Mouse (Mus musculus) neural tube, embryonic 15.5 days (tissue): ENCODE results near the gene Sec23a. TPM values are rescaled to one million over a fixed set of nuclear protein-coding genes. Genes with fewer than 3 reads are reported as not detected.

Experiments used
- ATAC-seq: fragments of 200-750 bp; cut with Nextera tagmentation; 2 replicates; pipeline ENCODE4 v1.8.0; 2017; ENCODE audit warnings: mild to moderate bottlenecking, moderate TSS enrichment, moderate library complexity; ENCODE audit not compliant: low FRiP score
- H3K27ac ChIP-seq: fragments of 300-500 bp; sonication (generic); replicated peaks from 2 replicates; pipeline ENCODE4 v1.5.1; 2015; ENCODE audit warnings: mild to moderate bottlenecking, inconsistent platforms
- H3K27me3 ChIP-seq: fragments of 300-500 bp; sonication (generic); replicated peaks from 2 replicates; pipeline ENCODE4 v1.6.1; 2015; ENCODE audit warnings: inconsistent platforms
- H3K36me3 ChIP-seq: fragments of 300-500 bp; sonication (generic); 2 replicates; pipeline ENCODE4 v1.6.1; 2015; ENCODE audit warnings: inconsistent platforms
- H3K4me1 ChIP-seq: fragments of 300-500 bp; sonication (generic); 2 replicates; pipeline ENCODE4 v1.6.1; 2015; ENCODE audit warnings: inconsistent platforms
- H3K4me2 ChIP-seq: fragments of 300-500 bp; sonication (generic); 2 replicates; pipeline ENCODE4 v1.6.1; 2015; ENCODE audit warnings: inconsistent platforms, mild to moderate bottlenecking, moderate library complexity
- H3K4me3 ChIP-seq: fragments of 300-500 bp; sonication (generic); replicated peaks from 2 replicates; pipeline ENCODE4 v1.5.1; 2015; ENCODE audit warnings: mild to moderate bottlenecking, inconsistent platforms
- H3K9ac ChIP-seq: fragments of 300-500 bp; sonication (generic); replicated peaks from 2 replicates; pipeline ENCODE4 v1.6.1; 2015; ENCODE audit warnings: mild to moderate bottlenecking, inconsistent platforms
- H3K9me3 ChIP-seq: fragments of 300-500 bp; sonication (generic); replicated peaks from 2 replicates; pipeline ENCODE4 v1.6.1; 2016; ENCODE audit warnings: inconsistent platforms
- WGBS: fragments of 180-500 bp; shearing (Covaris S2); methylation state at CpG from one replicate; pipeline ENCODE4 v1.1.7; 2015; ENCODE audit warnings: mixed read lengths; 5-methylcytosine and 5-hydroxymethylcytosine counted together
- polyA plus RNA-seq: library from polyadenylated mRNA; unstranded; fragments of >200 nt; fragmentation: Nextera tagmentation; extraction: Ambion mirVana; gene quantifications from 2 replicates; pipeline ENCODE4 v1.2.1, GENCODE M21; 2015

Sec23a gene
- polyA plus RNA-seq, 1 experiment from 2014 or later: 96.0 TPM

- no peaks in the 10 kb centered on the region for H3K36me3 ChIP-seq
- no peaks in the 10 kb centered on the region for H3K9me3 ChIP-seq
- H3K4me3 ChIP-seq: no peak overlapping the region
- no peak overlapping the region for H3K27ac ChIP-seq
- WGBS: 78% methylated on average over 3 of the region's 3 CpGs
- no peaks in the 10 kb centered on the region for H3K4me1 ChIP-seq
- H3K27me3 ChIP-seq: no peaks in the 10 kb centered on the region
- no peak for ATAC-seq
- no peak overlapping the region for H3K9ac ChIP-seq
- no peak overlapping the region for H3K4me2 ChIP-seq
Measured at GRCm38 (mm10) chr12:58919516-58919915, 92.3 kb downstream of the Sec23a start.

- Histone ChIP-seq H3K27ac (no peak overlapping the region), H3K4me1 (no peaks in the 10 kb centered on the region), H3K36me3 (no peaks in the 10 kb centered on the region), H3K27me3 (no peaks in the 10 kb centered on the region), H3K4me3 (no peak overlapping the region), H3K4me2 (no peak overlapping the region), H3K9me3 (no peaks in the 10 kb centered on the region), H3K9ac (no peak overlapping the region)
- ATAC-seq: no peak
- WGBS: 82% methylated on average over 4 of the region's 4 CpGs
Measured at GRCm38 (mm10) chr12:58909826-58910225, 102.0 kb downstream of the Sec23a start.

Other genes starting within 250 kb of the Sec23a start
- 16.4 and 19.8 TPM in 2 replicates for gene Gemin2, start 1.4 kb upstream of the Sec23a start, polyA plus RNA-seq
- gene Trappc6b, start 49.5 kb upstream of the Sec23a start, polyA plus RNA-seq: 164 and 168 TPM in 2 replicates
- gene Pnn, start 54.9 kb upstream of the Sec23a start, polyA plus RNA-seq: 84.3 and 93.0 TPM in 2 replicates
- 32.5 and 52.6 TPM in 2 replicates for gene Mia2, start 83.8 kb upstream of the Sec23a start, polyA plus RNA-seq
- 7.2 and 8.3 TPM in 2 replicates for gene Fbxo33, start 207.7 kb upstream of the Sec23a start, polyA plus RNA-seq